Mouse (Mus musculus): ENCODE measurements around the gene Coro2a.
"Not testable (repeated sequence)": the region's sequence is repeated elsewhere in the genome, so short reads cannot be mapped to it uniquely, and the experiment has no call there.

The Coro2a gene

DNA sequence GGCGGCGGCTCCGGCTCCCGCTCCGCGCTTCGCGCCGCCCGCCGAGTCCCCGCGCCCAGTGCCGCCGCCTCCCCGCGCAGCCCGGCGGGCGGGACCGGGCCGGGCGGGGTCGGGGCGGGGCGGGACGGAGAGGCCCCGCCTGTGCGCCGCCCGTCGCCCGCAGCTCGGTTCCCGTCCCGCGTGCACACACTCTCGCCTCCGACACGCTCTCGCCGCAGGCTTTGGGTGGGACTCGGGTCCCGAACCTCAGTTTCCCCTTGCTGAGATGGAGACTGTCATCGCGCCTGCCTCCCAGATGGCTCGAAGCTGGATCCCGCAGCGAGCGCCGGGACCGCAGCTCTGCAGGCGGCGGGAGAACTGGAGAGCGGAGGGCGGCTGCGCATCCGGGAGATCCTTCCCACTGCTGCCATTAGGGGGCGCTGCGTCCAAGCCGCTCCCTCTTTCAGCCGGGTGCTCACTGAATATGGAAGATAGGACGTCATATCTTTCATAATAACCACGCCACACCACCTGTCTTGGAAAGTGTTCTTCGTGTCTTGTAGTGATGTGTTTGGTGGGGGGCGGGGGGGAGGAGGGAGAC, at the start of gene Coro2a:
Gene Coro2a, minus strand, starts transcription at position 359 of the 580 bp plus-strand sequence.
- DNase-seq (ENCODE audit: low spot score in 2 of 2) = peak; percentile 77 to 79

DNA sequence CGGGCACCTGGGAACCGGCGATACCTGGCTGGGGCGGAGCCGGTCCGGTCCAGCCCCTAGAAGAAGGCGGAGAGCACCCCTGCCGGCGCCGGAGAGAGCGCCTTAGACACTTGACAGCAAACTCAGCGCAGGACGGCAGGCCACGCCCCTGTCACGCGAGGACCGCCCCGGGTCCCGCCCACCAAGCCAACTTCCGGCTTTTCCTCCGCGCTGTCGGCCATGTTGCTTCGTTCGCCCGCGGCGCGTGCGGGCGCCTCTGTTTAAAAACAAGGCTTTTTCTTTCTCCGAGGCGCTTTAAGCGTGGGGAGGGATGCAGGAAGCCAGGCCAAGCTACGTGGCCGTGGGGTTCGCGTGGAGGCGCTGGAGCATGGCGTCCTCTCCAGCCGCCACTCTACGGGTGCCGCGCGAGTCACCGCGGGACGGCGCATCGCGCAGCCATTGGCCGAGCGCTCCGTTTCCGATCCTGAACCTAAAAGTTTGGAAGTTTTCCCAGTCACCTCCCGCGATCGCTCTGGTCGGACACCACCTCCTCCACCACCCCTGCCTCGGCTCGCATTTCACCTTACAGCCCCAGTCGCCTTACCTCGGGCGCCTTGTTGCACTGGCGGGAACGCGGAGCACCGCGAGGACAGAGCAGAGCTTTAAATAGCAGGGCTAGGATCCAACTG, 48.2 kb upstream of the Coro2a start, which contains the start of gene Tbc1d2:
Gene Tbc1d2, minus strand, starts transcription at position 124 of the 668 bp plus-strand sequence.
- DNase-seq (ENCODE audit: low spot score in 2 of 2) = peak; percentile 92

DNA sequence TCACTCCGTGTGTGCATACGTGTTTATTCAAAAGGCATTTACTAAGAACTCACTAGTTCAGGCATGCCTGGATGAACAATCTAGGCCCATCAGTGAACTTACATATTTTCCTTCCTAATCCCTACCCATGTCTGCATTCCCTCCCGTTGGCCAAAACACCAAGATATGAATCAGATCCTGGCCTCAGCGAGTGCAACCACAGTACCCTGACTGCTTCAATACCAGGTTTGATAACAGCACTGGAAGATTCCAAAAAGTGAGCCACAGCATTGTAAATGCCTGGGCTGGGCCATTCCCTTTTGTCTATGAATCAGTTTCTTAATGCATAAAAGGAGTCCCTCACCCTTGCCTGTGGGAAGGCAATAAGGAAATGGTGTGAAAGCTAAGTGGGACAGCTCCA, 47.2 kb upstream of the Coro2a start:
- no peak for DNase-seq (ENCODE audit: low spot score in 2 of 2)

DNA sequence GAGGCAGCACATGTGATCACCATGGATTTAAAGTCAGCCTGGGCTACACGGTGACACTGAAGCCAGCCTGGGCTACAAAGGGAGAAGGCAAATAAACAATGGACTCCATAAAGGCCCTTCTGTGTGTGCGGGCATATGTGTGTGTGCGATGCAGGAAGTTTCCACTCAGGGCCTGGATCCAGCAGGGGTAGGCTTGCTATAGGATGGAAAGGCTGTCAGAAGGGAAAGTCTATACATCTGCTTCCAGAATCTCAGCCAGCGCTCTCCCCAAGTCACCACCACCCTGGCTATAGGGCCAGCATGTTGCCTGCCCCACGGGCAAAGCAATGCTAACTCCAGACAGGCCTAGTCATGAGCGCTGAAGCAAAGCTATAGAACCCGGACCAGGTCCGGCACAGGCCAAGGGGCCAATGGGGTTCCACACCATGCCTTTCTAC, 41.7 kb upstream of the Coro2a start:
- DNase-seq (ENCODE audit: low spot score in 2 of 2) = no peak

DNA sequence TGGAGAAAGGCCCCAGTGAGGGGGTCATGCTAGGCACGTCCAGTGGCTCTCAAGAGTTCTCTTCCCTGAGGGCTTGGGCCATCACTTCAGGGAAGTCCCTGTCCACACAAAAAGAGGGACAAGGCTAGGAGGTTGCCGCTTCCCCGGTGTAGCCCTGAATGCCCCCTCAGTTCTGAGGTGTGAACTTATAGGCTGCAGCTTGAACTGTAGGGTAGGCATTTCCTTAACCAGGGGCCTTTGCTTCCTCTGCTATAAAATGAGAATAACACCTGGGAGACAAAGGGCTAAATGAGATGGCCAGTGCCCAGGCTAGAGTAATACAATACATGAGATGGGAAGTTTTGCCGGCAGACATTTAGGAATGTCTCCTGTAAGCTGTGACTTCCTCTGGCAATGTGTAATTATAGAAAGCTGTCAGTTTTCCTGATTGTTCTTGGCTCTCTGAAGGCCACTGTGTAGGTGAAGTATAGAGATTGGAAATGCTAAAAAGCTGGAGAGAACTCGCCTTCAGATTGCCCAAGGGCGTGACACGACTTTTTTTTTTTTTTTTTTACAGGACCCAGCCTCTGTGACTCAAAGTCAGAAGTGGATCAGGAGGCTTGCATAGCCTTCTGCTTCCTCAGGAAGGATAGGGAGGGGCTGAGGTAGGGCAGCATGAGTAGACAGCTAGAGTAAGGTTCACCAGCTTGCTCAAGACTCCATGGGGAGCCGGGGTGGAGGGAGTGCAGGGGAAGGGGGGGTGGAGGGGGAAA, 41.1 kb upstream of the Coro2a start:
- peak in 1 of 2 experiments; percentile 27 for DNase-seq (ENCODE audit: low spot score in 2 of 2)

- no peak for DNase-seq (ENCODE audit: low spot score in 2 of 2)
Observed at GRCm38 (mm10) chr4:46641283-46641682, 39.3 kb upstream of the Coro2a start.

GRCm38 (mm10) chr4:46639866-46640265, 37.9 kb upstream of the Coro2a start:
- no peak for DNase-seq (ENCODE audit: low spot score in 2 of 2)

DNA sequence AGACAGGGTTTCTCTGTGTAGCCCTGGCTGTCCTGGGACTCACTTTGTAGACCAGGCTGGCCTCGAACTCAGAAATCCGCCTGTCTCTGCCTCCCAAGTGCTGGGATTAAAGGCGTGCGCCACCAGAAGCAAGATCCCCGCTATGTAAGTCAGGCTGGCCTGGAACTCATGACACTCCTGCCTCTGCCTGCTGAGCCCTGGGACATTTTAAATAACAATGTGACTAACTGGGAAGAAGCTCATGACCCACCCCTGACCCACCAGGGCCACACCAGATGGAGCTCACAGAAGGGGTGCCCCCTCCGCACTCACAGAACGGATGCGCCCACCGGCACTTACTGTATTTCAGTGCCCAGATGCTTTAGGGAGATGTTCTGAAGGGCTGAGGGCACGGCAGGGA, 35.2 kb upstream of the Coro2a start:
- DNase-seq (ENCODE audit: low spot score in 2 of 2) = not testable (repeated sequence)

GRCm38 (mm10) chr4:46635702-46636430, 33.9 kb upstream of the Coro2a start:
- DNase-seq (ENCODE audit: low spot score in 2 of 2) = no peak

GRCm38 (mm10) chr4:46634881-46635280, 32.9 kb upstream of the Coro2a start:
- DNase-seq (ENCODE audit: low spot score in 2 of 2) = no peak

DNA sequence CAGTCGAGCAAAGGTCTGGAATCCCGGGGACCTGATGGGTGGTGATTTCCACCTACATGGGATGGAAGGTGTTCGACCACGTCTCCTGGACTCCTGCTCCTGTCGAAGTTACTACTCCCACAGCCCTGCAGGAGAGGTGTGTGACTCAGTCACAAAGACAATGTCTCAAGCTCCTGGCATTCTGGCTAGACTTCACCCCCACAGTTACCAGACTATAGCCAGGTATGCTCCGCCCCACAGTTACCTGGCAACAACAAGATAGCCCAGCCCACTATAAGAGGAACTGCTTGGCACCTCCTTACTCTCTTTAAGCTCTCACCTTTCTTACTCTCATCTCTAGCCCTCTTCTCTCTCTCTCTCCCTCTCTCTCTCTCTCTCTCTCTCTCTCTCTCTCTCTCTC, 31.6 kb upstream of the Coro2a start:
- DNase-seq (ENCODE audit: low spot score in 2 of 2) = not testable (repeated sequence)

- no peak for DNase-seq (ENCODE audit: low spot score in 2 of 2)
Observed at GRCm38 (mm10) chr4:46632465-46632864, 30.5 kb upstream of the Coro2a start.

GRCm38 (mm10) chr4:46630390-46630789, 28.4 kb upstream of the Coro2a start:
- DNase-seq (ENCODE audit: low spot score in 2 of 2) = peak; percentile 35 to 57

- DNase-seq (ENCODE audit: low spot score in 2 of 2) = no peak
Observed at GRCm38 (mm10) chr4:46628873-46629272, 26.9 kb upstream of the Coro2a start.

DNA sequence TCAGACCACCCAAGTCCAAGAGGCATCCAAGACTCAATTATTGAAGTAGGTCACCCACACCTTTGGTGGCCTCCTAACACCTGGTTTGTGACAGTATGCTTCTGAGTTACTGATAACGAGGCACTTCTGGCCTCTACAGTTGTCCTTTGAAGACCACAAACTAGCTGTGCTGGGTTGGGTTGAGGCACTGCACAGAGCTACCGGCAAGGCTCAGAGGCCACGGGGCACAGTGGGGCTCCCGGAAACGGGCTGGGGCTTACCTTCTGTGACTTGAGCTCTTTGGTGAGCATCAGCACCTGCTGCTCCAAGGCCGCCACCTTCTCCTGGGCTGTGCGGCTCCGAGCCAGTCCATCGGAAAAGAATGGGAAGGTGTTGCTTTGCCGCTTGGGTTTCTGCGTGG, 26.1 kb upstream of the Coro2a start:
- DNase-seq (ENCODE audit: low spot score in 2 of 2) = no peak

DNA sequence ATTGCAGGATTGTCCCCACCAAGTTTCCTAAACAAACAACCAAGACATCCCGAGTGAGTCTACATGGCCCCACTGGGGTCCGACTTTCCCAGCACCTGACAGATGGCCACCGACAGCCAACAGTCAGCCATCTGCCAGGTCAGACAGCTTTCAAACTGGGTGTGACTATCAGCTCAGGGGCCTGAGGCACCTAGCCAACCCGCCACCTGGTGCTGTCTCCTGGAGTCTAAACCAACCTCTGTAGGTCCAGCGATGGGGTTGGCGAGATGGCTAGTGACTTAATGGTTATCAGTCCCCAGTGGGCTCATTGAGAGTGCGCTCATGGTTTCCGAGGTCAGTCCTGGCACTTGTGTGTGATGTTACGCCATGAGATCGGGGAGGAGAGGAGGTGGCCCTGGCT, 23.1 kb upstream of the Coro2a start:
- DNase-seq (ENCODE audit: low spot score in 2 of 2) = no peak

DNA sequence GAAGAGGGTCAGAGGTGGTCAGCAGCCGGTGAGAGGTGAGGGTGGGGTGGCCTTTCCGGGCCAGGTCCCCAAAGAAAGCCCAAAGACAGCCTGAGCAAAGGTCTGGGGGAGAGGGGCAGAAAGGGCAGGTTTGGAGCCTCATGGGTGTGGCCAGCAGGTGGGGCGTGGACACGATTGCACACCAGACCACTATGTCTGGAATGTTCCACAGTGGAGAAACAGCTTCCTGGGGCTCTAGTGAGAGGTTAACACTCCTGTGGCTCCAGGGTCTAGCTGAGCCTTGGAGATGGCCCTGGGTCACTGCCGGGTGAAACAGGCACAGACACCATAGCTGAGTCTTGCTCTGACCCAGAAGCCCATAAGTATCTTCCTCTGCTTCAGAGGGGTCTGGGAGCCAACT, 21.0 kb upstream of the Coro2a start:
- no peak for DNase-seq (ENCODE audit: low spot score in 2 of 2)

DNA sequence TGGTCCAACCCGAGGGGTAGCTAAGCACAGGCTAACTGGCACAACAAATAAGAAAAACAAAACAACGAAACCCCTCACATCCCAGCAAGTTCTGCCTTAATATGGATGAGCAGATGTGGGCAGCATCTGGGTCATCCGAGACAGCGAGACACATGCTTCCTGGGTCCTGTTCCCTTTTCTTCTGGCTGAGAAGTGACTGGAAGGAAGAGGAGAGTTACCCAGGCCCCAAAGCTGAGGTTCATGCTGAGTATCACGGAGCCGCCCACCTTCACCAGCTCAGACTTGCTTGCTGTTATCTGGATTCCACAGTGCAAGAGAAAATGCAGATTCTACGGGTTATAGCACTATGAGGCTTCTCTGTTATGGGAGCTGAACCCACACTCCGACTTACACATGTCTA, 18.9 kb upstream of the Coro2a start:
- DNase-seq (ENCODE audit: low spot score in 2 of 2) = no peak

DNA sequence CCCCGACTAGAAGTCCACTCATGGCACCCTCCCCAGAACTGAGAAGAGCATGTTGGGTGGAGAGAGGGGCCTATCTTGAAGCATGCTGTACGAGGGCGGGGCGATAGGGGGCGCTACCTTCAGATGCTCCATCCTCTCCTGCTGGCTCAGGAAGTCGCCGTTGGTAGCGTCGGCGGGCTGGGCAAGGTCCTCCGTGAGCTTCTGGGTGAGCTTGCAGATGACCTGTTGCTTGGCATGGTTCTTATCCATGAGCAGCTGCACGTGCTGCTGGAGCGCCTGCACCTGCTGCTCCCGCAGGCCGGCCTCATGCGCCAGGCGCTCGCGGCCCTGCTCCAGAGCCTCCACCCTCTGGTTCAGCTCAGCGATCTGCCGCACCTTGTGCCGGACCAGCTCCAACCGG, 18.3 kb upstream of the Coro2a start:
- DNase-seq (ENCODE audit: low spot score in 2 of 2) = no peak

GRCm38 (mm10) chr4:46618196-46618817, 16.3 kb upstream of the Coro2a start:
- no peak for DNase-seq (ENCODE audit: low spot score in 2 of 2)

DNA sequence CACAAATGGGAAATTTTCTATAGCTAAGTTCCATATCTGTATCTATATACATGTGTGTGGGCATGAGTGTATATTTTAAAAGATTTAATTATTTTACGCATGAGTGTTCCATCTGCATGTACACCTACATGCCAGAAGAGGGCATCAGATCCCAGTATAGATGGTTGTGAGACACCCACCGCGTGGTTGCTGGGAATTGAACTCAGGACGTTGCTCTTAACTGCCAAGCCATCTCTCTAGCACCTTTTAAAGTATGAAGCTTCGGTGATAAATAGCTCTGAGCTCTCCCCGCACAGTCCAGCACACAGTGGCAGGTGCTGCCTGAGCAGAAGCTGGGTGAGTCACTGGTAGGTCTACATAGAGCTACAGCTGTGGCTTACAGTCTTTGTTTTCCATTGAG, 15.4 kb upstream of the Coro2a start:
- DNase-seq (ENCODE audit: low spot score in 2 of 2) = no peak

DNA sequence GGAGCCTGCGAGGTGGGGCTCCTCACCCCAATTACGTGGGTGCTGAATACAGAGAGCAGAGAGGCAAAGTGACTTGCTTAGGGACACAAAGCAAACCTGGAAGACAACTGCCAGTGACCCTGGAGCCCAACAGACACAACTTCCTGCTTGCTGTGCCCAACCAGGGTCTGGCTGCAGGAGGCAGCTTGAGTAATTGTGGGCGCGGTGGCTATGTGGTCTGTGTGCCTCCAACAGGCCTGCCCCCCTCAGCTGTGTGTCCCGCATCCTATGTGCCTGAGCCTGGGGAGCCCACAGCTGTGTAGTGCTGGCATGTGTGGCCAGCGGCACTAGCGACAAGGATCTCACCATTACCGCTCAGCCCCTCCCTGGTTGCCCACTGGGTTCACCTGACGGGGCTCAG, 12.6 kb upstream of the Coro2a start:
- DNase-seq (ENCODE audit: low spot score in 2 of 2) = no peak
